Mouse (Mus musculus) heart, embryonic 13.5 days (tissue): ENCODE results near the gene Plekha5. TPM values are rescaled to one million over a fixed set of nuclear protein-coding genes. Genes with fewer than 3 reads are reported as not detected.
"Not testable (repeated sequence)": the region's sequence is repeated elsewhere in the genome, so short reads cannot be mapped to it uniquely, and the experiment has no call there.

Experiments
- ATAC-seq: fragments of 200-750 bp; cut with Nextera tagmentation; 2 replicates; pipeline ENCODE4 v1.8.0; 2017; ENCODE audit warnings: moderate TSS enrichment; ENCODE audit not compliant: insufficient number of reproducible peaks, low FRiP score, low TSS enrichment; ENCODE audit errors: extremely low read depth
- H3K27ac ChIP-seq: fragments of 300-500 bp; sonication (generic); replicated peaks from 2 replicates; pipeline ENCODE4 v1.5.1; 2015; ENCODE audit warnings: moderate library complexity, mild to moderate bottlenecking, inconsistent platforms
- H3K27me3 ChIP-seq: fragments of 300-500 bp; sonication (generic); replicated peaks from 2 replicates; pipeline ENCODE4 v1.6.1; 2015; ENCODE audit warnings: mild to moderate bottlenecking, inconsistent platforms
- H3K36me3 ChIP-seq: fragments of 300-500 bp; sonication (generic); 2 replicates; pipeline ENCODE4 v1.6.1; 2015; ENCODE audit warnings: mild to moderate bottlenecking, inconsistent platforms
- H3K4me1 ChIP-seq: fragments of 300-500 bp; sonication (generic); 2 replicates; pipeline ENCODE4 v1.6.1; 2015; ENCODE audit warnings: inconsistent platforms
- H3K4me2 ChIP-seq: fragments of 300-500 bp; sonication (generic); 2 replicates; pipeline ENCODE4 v1.6.1; 2015; ENCODE audit warnings: inconsistent platforms, mild to moderate bottlenecking, moderate library complexity
- H3K4me3 ChIP-seq: fragments of 300-500 bp; sonication (generic); 2 replicates; pipeline ENCODE4 v1.5.1; 2015; ENCODE audit warnings: moderate library complexity, mild to moderate bottlenecking, inconsistent platforms
- H3K9ac ChIP-seq: fragments of 300-500 bp; sonication (generic); 2 replicates; pipeline ENCODE4 v1.6.1; 2015; ENCODE audit warnings: inconsistent platforms, mild to moderate bottlenecking, moderate library complexity
- H3K9me3 ChIP-seq: fragments of 300-500 bp; sonication (generic); 2 replicates; pipeline ENCODE4 v1.6.1; 2016; ENCODE audit warnings: inconsistent platforms
- WGBS: fragments of 180-500 bp; shearing (Covaris S2); methylation state at CpG from one replicate; pipeline ENCODE4 v1.1.7; 2015; ENCODE audit warnings: mixed read lengths; 5-methylcytosine and 5-hydroxymethylcytosine counted together
- polyA plus RNA-seq: library from polyadenylated mRNA; unstranded; fragments of >200 nt; fragmentation: Nextera tagmentation; extraction: Ambion mirVana; gene quantifications from 2 replicates; pipeline ENCODE4 v1.2.1, GENCODE M21; 2015

Gene Plekha5
- polyA plus RNA-seq, 1 experiment from 2014 or later = 18.7 TPM

DNA sequence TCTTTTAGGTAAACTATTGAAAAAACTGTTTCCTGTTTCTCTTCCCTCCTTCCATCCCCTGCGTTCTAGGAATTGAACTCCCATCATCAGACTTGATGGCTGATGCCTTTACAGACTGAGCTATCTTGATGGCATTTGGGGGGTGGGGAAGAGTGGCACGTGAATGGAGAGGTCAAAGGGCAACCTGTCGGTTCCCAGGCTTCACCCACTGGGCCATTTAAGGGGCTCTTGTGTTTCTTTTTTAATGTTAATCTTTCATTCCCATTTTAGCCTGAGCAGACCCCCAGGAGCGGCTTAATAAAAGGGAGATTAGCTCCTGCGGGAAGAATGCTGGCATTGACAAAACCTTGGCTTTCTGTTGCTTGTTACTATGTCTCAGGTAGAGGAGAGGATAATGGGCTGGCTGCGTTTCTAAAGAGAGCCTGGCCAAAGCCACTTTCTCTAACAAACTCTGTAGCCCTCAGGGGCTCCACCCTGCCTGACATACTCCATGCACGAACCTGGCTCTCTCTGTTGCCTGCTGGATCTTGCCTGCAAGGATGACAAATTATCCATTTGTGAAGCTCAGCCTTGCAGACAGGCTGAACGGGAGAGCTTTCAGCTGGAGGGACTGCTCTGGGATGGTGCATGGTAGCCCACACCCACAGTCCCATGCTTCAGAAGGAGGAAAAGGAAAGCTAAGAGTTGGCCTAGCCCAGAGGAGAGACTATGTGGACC is 179.5 kb downstream of the Plekha5 start:
- Histone ChIP-seq H3K4me2 (no peak overlapping the region), H3K9ac (no peak overlapping the region), H3K27me3 (no peaks in the 10 kb centered on the region), H3K9me3 (no peaks in the 10 kb centered on the region), H3K4me3 (no peak overlapping the region), H3K27ac (no peak overlapping the region), H3K4me1 (no peaks in the 10 kb centered on the region; the same call in 1 of the 2 replicates), H3K36me3 (no peaks in the 10 kb centered on the region)
- no peak for ATAC-seq
- 31% methylated on average over 8 of the region's 8 CpGs for WGBS

DNA sequence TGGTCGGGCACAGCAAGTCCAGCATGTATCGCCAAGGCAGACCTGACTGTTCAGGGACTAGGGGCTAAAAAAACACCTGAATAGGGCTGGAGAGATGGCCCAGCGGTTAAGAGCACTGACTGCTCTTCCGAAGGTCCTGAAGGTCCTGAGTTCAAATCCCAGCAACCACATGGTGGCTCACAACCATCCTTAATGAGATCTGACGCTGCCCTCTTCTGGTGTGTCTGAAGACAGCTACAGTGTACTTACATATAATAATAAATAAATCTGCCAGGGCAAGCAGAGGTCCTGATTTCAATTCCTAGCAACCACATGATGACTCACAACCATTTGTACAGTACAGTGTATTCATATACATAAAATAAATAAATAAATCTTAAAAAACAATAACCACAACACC is 181.3 kb downstream of the Plekha5 start:
- not testable (repeated sequence) for H3K9me3 ChIP-seq, H3K9ac ChIP-seq, H3K4me3 ChIP-seq, H3K4me1 ChIP-seq, H3K27me3 ChIP-seq, ATAC-seq, H3K36me3 ChIP-seq, H3K4me2 ChIP-seq, H3K27ac ChIP-seq
- WGBS = 88% methylated on average over 5 of the region's 5 CpGs

DNA sequence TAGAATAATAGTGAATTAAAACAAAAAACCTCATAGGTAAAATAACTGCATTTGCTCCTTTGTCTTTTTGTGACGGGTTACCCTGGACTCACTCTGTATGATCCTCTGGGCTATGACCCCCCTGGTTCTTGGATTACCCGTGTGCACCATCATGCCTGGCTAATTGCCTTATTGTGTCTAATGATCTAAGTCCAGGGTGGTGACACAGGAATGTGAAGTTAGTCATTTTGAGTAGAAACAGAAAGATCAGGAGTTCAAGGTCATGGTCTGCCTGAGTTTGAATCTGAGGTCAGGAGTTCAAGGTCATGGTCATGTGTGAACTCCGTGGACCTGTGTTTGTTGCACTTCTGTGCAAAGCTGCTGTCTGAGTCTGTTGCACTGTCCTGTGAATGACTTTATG is 181.9 kb downstream of the Plekha5 start:
- ATAC-seq = no peak
- Histone ChIP-seq H3K4me2 (no peak overlapping the region), H3K27ac (no peak overlapping the region), H3K4me1 (no peaks in the 10 kb centered on the region; the same call in 1 of the 2 replicates), H3K27me3 (no peaks in the 10 kb centered on the region), H3K9me3 (no peaks in the 10 kb centered on the region), H3K36me3 (no peaks in the 10 kb centered on the region), H3K4me3 (no peak overlapping the region), H3K9ac (no peak overlapping the region)
- 62% methylated on average over 3 of the region's 3 CpGs for WGBS

DNA sequence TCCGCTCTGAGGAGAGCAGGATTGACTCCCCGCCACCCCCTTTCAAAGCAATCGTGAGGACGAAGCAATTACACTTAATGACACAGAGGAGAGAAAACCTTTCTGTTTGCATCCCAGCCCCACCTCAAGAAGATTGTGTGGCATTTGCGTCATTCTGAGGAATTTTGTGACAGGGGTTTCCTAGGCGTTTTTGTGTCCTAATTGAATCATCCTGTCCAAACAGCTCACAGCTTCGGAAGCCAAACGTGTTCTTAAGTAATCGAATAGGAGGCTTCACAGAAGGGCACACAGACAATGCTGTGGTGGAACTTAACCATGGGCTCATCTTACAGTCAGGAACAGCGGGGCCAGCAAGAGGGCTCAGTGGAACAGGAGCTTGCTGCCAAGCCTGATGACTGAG is 182.7 kb downstream of the Plekha5 start:
- ATAC-seq = no peak
- H3K4me1 ChIP-seq = no peaks in the 10 kb centered on the region; the same call in 1 of the 2 replicates
- H3K27me3 ChIP-seq = no peaks in the 10 kb centered on the region
- no peak overlapping the region for H3K4me3 ChIP-seq
- no peak overlapping the region for H3K4me2 ChIP-seq
- WGBS = 71% methylated on average over 10 of the region's 10 CpGs
- H3K27ac ChIP-seq = no peak overlapping the region
- no peaks in the 10 kb centered on the region for H3K36me3 ChIP-seq
- no peaks in the 10 kb centered on the region for H3K9me3 ChIP-seq
- H3K9ac ChIP-seq = no peak overlapping the region

DNA sequence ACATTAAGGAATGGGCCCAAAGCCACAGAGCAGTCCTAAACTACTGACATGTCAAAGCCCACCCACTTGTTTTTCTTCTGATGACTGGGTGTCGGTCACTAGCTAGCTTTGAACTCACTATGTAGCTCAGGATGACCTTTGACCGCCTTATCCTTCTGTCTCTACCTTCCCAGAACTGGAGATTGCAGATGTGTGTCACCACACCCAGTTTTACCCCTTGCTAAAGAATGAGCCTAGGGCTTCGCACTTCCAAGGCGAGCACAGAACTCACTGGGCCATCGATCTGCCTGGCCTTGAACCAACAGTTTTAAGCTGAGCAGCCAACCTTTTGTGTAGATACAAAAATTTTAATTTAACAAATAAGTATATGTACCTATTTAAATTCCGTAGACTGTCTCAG is 184.8 kb downstream of the Plekha5 start:
- Histone ChIP-seq H3K27me3 (no peaks in the 10 kb centered on the region), H3K9ac (no peak overlapping the region), H3K27ac (no peak overlapping the region), H3K9me3 (no peaks in the 10 kb centered on the region), H3K4me3 (no peak overlapping the region), H3K4me1 (no peaks in the 10 kb centered on the region; the same call in 1 of the 2 replicates), H3K36me3 (no peaks in the 10 kb centered on the region), H3K4me2 (no peak overlapping the region)
- 92% methylated on average over 6 of the region's 6 CpGs for WGBS
- ATAC-seq = no peak

DNA sequence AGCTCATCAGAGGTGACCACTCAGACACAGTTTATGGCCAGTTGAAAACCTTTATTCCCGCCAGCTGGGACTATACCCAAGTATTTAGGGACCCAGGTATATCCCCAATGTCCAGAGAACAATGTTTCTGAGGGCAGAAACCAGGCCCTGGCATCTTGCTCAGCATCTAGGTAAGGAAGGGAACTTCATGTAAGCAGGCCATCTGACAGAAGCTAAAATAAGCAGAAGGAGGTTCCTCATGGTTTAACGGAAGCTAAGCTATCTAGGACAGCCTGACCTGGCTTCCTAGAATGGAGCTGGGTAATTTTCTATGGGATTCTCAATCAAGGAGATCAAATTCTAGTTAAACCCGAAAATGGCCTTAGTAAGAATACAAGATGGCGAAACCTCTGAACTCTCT is 185.7 kb downstream of the Plekha5 start:
- Histone ChIP-seq H3K4me3 (no peak overlapping the region), H3K27me3 (no peaks in the 10 kb centered on the region), H3K27ac (no peak overlapping the region), H3K4me2 (no peak overlapping the region), H3K4me1 (no peaks in the 10 kb centered on the region; the same call in 1 of the 2 replicates), H3K9me3 (no peaks in the 10 kb centered on the region), H3K9ac (no peak overlapping the region), H3K36me3 (no peaks in the 10 kb centered on the region)
- no peak for ATAC-seq
- WGBS = 82% methylated on average over 4 of the region's 4 CpGs

DNA sequence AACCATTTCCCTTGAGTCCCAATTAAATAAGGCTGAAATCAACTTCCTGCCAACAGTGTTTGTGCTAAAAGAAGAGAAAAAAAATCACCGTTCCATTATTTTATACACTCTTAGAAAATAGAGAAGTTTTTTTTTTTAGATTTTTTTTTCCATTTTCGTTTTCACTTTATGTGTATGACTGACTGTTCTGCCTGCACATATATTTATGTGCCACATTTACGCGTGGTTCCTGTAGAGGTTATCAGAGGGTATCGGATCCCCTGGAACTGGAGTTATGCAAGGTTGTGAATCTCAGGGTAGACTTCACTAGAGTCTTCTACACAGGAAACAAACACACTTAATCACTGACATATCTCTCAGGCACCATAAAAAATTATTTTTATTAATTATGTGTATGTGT is 186.3 kb downstream of the Plekha5 start:
- WGBS = 85% methylated on average over 5 of the region's 5 CpGs
- no peak overlapping the region for H3K9ac ChIP-seq

DNA sequence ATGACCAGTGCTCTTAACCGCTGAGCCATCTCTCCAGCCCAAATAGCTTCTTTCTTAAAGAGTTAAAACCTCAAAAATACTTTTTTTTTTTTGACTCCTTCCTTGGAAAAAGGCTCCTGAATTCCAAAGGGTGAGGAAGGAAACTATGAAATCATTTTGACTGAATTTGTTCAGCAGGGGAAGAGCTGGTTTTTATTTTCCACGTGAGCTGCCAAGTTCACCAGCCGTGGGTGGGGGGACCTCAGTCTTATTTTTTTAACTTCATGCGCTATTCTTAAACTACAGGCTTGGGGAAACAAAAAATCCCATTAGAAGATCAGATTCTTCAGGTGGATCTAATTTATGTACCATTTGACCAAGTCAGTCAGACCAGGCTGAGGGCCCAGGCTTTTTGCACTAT is 187.4 kb downstream of the Plekha5 start:
- ATAC-seq = no peak

More for the DNA sequence above, 186.3 kb downstream of the Plekha5 start:
- ATAC-seq = no peak
- Histone ChIP-seq H3K27me3 (no peaks in the 10 kb centered on the region), H3K4me2 (no peak overlapping the region), H3K4me3 (no peak overlapping the region), H3K27ac (no peak overlapping the region), H3K36me3 (no peaks in the 10 kb centered on the region), H3K4me1 (no peaks in the 10 kb centered on the region; the same call in 1 of the 2 replicates), H3K9me3 (no peaks in the 10 kb centered on the region)

DNA sequence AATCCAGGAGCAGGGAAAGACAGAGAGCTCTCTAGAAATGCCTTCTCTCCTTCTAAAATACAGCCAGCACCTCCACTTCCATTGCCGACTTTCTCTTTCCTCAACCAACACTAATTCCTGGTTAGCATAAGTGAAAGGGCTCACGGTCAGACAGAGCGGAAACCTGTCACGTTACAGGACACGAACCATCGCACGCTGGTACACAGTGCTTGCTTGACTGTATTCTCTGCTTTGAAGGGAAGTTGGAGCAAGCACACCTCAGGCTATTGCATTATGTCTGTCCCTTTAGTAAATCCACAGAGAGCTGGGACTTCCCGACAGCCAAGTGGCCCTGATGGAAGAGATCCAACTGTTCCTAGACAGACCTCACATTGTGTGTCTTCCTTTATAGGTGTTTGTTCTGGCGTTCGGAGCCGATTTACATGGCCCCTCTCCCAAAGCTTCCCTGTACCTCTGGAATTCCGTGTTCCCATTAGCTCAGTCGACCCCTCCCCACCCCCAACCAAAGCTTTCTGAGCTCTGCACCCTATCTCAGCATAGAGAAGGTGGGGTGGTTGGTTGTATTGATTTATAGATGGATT is 188.1 kb downstream of the Plekha5 start:
- WGBS = 72% methylated on average over 13 of the region's 13 CpGs
- H3K36me3 ChIP-seq = no peaks in the 10 kb centered on the region
- no peak overlapping the region for H3K4me3 ChIP-seq
- no peak overlapping the region; the same call in 1 of the 2 replicates for H3K27ac ChIP-seq
- no peak for ATAC-seq
- H3K9me3 ChIP-seq = no peaks in the 10 kb centered on the region
- H3K4me1 ChIP-seq = no peaks in the 10 kb centered on the region; the same call in 1 of the 2 replicates
- H3K9ac ChIP-seq = no peak overlapping the region
- H3K4me2 ChIP-seq = no peak overlapping the region
- no peaks in the 10 kb centered on the region for H3K27me3 ChIP-seq

More for the DNA sequence above, 187.4 kb downstream of the Plekha5 start:
- no peak overlapping the region for H3K9ac ChIP-seq
- no peak overlapping the region for H3K4me2 ChIP-seq
- H3K27ac ChIP-seq = no peak overlapping the region
- no peaks in the 10 kb centered on the region; the same call in 1 of the 2 replicates for H3K4me1 ChIP-seq
- H3K27me3 ChIP-seq = no peaks in the 10 kb centered on the region
- 72% methylated on average over 4 of the region's 4 CpGs for WGBS
- H3K9me3 ChIP-seq = no peaks in the 10 kb centered on the region
- no peak overlapping the region for H3K4me3 ChIP-seq
- H3K36me3 ChIP-seq = no peaks in the 10 kb centered on the region

DNA sequence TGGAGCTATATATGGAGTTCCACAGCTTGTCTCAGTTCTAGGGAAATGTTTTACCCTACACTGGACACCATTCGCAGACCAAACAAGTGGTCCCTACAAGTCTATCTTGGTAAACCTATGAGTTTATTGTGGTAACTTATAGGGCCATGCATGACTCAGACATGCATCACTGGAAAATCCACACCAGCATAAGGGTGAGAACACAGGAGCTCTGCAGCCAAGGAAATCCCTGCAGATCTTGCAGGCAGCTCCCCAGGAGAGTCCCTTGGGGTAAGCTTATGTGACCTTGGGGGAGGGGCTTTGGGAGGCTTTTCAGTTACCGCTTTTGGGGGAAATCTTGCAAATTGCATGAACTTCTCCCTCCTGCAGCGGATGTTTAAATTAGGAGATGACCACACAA is 190.0 kb downstream of the Plekha5 start:
- 69% methylated on average over 3 of the region's 3 CpGs for WGBS
- no peak for ATAC-seq

DNA sequence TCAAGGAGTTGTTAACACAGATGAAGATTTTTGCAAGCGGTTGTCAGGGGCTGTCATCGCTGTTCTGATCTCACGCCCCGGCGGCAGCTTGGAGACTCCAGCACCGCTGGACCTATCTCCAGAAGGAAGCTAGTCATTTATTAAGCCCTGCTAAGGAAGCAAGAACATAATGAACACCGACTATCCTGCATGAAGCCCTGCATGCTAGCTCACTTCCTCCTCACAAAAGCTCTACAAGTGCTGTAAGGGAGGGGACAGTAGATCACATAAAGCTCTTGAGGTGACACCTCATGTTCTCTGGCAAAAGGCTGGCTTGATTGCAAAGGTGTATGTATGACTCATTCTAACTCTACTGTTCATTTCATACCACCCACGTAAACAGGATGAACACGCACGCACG is 190.9 kb downstream of the Plekha5 start:
- ATAC-seq = no peak
- Histone ChIP-seq H3K4me2 (no peak overlapping the region), H3K27me3 (no peaks in the 10 kb centered on the region), H3K9ac (no peak overlapping the region), H3K27ac (no peak overlapping the region), H3K36me3 (no peaks in the 10 kb centered on the region), H3K4me3 (no peak overlapping the region), H3K4me1 (no peaks in the 10 kb centered on the region; the same call in 1 of the 2 replicates), H3K9me3 (no peaks in the 10 kb centered on the region)
- WGBS = 61% methylated on average over 11 of the region's 11 CpGs

More for the DNA sequence above, 190.0 kb downstream of the Plekha5 start:
- H3K9me3 ChIP-seq = no peaks in the 10 kb centered on the region
- H3K27me3 ChIP-seq = no peaks in the 10 kb centered on the region
- no peak overlapping the region for H3K4me2 ChIP-seq
- H3K4me1 ChIP-seq = no peaks in the 10 kb centered on the region; the same call in 1 of the 2 replicates
- H3K36me3 ChIP-seq = no peaks in the 10 kb centered on the region
- no peak overlapping the region for H3K4me3 ChIP-seq
- H3K9ac ChIP-seq = no peak overlapping the region
- no peak overlapping the region for H3K27ac ChIP-seq
